Mouse (Mus musculus) erythroblast, embryonic 14.5 days (primary cell): ENCODE measurements around the gene Kdelr1. TPM values are rescaled to one million over a fixed set of nuclear protein-coding genes. Genes with fewer than 3 reads are reported as not detected.
"Not testable (repeated sequence)": the region's sequence is repeated elsewhere in the genome, so short reads cannot be mapped to it uniquely, and the experiment has no call there.

Experiments used
- H3K27me3 ChIP-seq: 2 replicates; pipeline ENCODE4 v1.6.1; 2012; ENCODE audit warnings: inconsistent platforms; ENCODE audit not compliant: control insufficient read depth
- H3K36me3 ChIP-seq: 2 replicates; pipeline ENCODE4 v1.6.1; 2012; ENCODE audit warnings: mild to moderate bottlenecking, inconsistent platforms; ENCODE audit not compliant: control insufficient read depth
- H3K4me1 ChIP-seq: 2 replicates; pipeline ENCODE4 v1.6.1; 2012; ENCODE audit warnings: inconsistent platforms; ENCODE audit not compliant: control insufficient read depth
- H3K4me3 ChIP-seq: replicated peaks from 2 replicates; pipeline ENCODE3; 2012; ENCODE audit warnings: moderate library complexity, mild to moderate bottlenecking, inconsistent platforms
- H3K9me3 ChIP-seq: 2 replicates; pipeline ENCODE4 v1.6.1; 2012; ENCODE audit warnings: low read length, inconsistent platforms, mixed read lengths; ENCODE audit not compliant: control insufficient read depth
- GATA1 ChIP-seq: IDR thresholded peaks from 2 replicates; pipeline ENCODE4 v1.6.1; 2012; ENCODE audit warnings: low read length, inconsistent platforms, mixed read lengths
- TAL1 ChIP-seq: IDR thresholded peaks from 3 replicates; pipeline ENCODE4 v1.6.1; 2012; ENCODE audit warnings: low read length, inconsistent platforms, mixed read lengths
- polyA plus RNA-seq: library from polyadenylated mRNA; stranded (reverse); fragments of >175 nt; gene quantifications from 2 replicates; pipeline ENCODE4 v1.2.3, GENCODE M21; 2012

The Kdelr1 gene
- polyA plus RNA-seq, 1 experiment: 19.2 TPM

GRCm38 (mm10) chr7:45865925-45866910, 6.4 kb upstream of the Kdelr1 start:
- Histone ChIP-seq H3K36me3 (no peaks in the 10 kb centered on the region), H3K9me3 (peaks cover 2% of the 10 kb centered on the region; the same call in 1 of the 2 replicates), H3K4me3 (peak overlapping the region; percentile 71), H3K4me1 (peaks cover 12% of the 10 kb centered on the region), H3K27me3 (peaks cover 65% of the 10 kb centered on the region)
- TF ChIP-seq GATA1 (peak; percentile 61; the same call in 1 of the 2 replicates), TAL1 (no peak)

GRCm38 (mm10) chr7:45867871-45868270, 4.7 kb upstream of the Kdelr1 start:
- TF ChIP-seq TAL1 (no peak), GATA1 (no peak)
- Histone ChIP-seq H3K4me3 (no peak overlapping the region), H3K9me3 (peaks cover 2% of the 10 kb centered on the region; the same call in 1 of the 2 replicates), H3K36me3 (no peaks in the 10 kb centered on the region), H3K27me3 (peaks cover 72% of the 10 kb centered on the region), H3K4me1 (peaks cover 12% of the 10 kb centered on the region)

GRCm38 (mm10) chr7:45869107-45869670, 3.4 kb upstream of the Kdelr1 start:
- peaks cover 6% of the 10 kb centered on the region for H3K36me3 ChIP-seq
- H3K27me3 ChIP-seq: peaks cover 72% of the 10 kb centered on the region
- peaks cover 25% of the 10 kb centered on the region for H3K4me1 ChIP-seq
- TF ChIP-seq TAL1 (no peak), GATA1 (no peak)
- peaks cover 2% of the 10 kb centered on the region; the same call in 1 of the 2 replicates for H3K9me3 ChIP-seq
- H3K4me3 ChIP-seq: no peak overlapping the region

- Histone ChIP-seq H3K9me3 (peaks cover 2% of the 10 kb centered on the region; the same call in 1 of the 2 replicates), H3K4me3 (no peak overlapping the region), H3K27me3 (peaks cover 72% of the 10 kb centered on the region), H3K36me3 (peaks cover 12% of the 10 kb centered on the region), H3K4me1 (peaks cover 31% of the 10 kb centered on the region)
- no peak for TF ChIP-seq GATA1
- no peak for TF ChIP-seq TAL1
Observed at GRCm38 (mm10) chr7:45869787-45870186, 2.8 kb upstream of the Kdelr1 start.

GRCm38 (mm10) chr7:45870282-45871058, 2.1 kb upstream of the Kdelr1 start:
- Histone ChIP-seq H3K9me3 (peaks cover 2% of the 10 kb centered on the region; the same call in 1 of the 2 replicates), H3K4me3 (no peak overlapping the region), H3K4me1 (peaks cover 35% of the 10 kb centered on the region), H3K36me3 (peaks cover 19% of the 10 kb centered on the region), H3K27me3 (peaks cover 68% of the 10 kb centered on the region)
- no peak for TF ChIP-seq TAL1
- no peak for TF ChIP-seq GATA1

GRCm38 (mm10) chr7:45873061-45873947, 732 bp downstream of the Kdelr1 start:
- peak overlapping the region; percentile 76 for H3K4me3 ChIP-seq
- peaks cover 26% of the 10 kb centered on the region for H3K4me1 ChIP-seq
- peaks cover 2% of the 10 kb centered on the region; the same call in 1 of the 2 replicates for H3K9me3 ChIP-seq
- H3K36me3 ChIP-seq: peaks cover 45% of the 10 kb centered on the region
- H3K27me3 ChIP-seq: peaks cover 41% of the 10 kb centered on the region
- no peak for TF ChIP-seq TAL1
- no peak for TF ChIP-seq GATA1

- H3K4me3 ChIP-seq: no peak overlapping the region
- H3K27me3 ChIP-seq: peaks cover 5% of the 10 kb centered on the region
- peaks cover 3% of the 10 kb centered on the region for H3K9me3 ChIP-seq
- H3K36me3 ChIP-seq: peaks cover 78% of the 10 kb centered on the region
- TF ChIP-seq TAL1 (no peak), GATA1 (no peak)
- H3K4me1 ChIP-seq: peaks cover 27% of the 10 kb centered on the region
Observed at GRCm38 (mm10) chr7:45876895-45877294, 4.3 kb downstream of the Kdelr1 start.

GRCm38 (mm10) chr7:45878278-45878677, 5.7 kb downstream of the Kdelr1 start, which contains the start of gene Grin2d:
Gene Grin2d, minus strand, starts transcription at chr7:45878378.
- not testable (repeated sequence) for H3K9me3 ChIP-seq, H3K4me3 ChIP-seq, H3K27me3 ChIP-seq
- Histone ChIP-seq H3K36me3 (peaks cover 92% of the 10 kb centered on the region), H3K4me1 (peaks cover 23% of the 10 kb centered on the region)
